Mouse (Mus musculus) megakaryocyte, embryonic 14.5 days (primary cell): Measurements from ENCODE around the gene Col13a1.

Experiments used
- FLI1 ChIP-seq: IDR thresholded peaks from 2 replicates; pipeline ENCODE4 v1.6.1; 2012; ENCODE audit warnings: low read length, inconsistent platforms, mixed read lengths
- GATA1 ChIP-seq: IDR thresholded peaks from 3 replicates; pipeline ENCODE4 v1.6.1; 2012; ENCODE audit warnings: mixed read lengths, low read length, inconsistent platforms, borderline replicate concordance

GRCm38 (mm10) chr10:61869796-61870195 is 109.1 kb downstream of the Col13a1 start:
- TF ChIP-seq GATA1 (no peak), FLI1 (no peak)
